Comparison of ENCODE assay signal across 30 mouse cellular contexts in genomic region chr2:55469141-55469540, GRCm38 (mm10). TPM values are rescaled to one million over a fixed set of nuclear protein-coding genes. Genes with fewer than 3 reads are reported as not detected.
DNase-seq lines count a peak whose midpoint lies in the region; ATAC-seq and TF ChIP-seq lines count a peak whose summit lies in the region.
"Had no signal": no experiment of that assay in that cellular context is flagged by ENCODE, and none has a peak within 500 bp of the region (broad histone marks: within the 10 kb centered on the region; RNA-seq: fewer than 3 reads in every experiment).

No protein-coding gene starts in this region.

- H3K9me3 ChIP-seq in forebrain, embryonic 14.5 days (replicated peaks; ENCODE audit: control insufficient read depth, low read length), result no peaks in the 10 kb centered on the region
- no peaks in the 10 kb centered on the region for H3K9me3 ChIP-seq in forebrain, embryonic 11.5 days (ENCODE audit: control insufficient read depth, low read length)
- H3K9me3 ChIP-seq in hindbrain, postnatal 0 days (ENCODE audit: low read length), result no peaks in the 10 kb centered on the region
- no peaks in the 10 kb centered on the region for H3K9me3 ChIP-seq in hindbrain, embryonic 16.5 days (ENCODE audit: control insufficient read depth, low read length)
- no peaks in the 10 kb centered on the region for H3K9me3 ChIP-seq in midbrain, embryonic 14.5 days (ENCODE audit: control insufficient read depth, low read length)
- H3K9me3 ChIP-seq in midbrain, embryonic 13.5 days, result no peaks in the 10 kb centered on the region
- H3K9me3 ChIP-seq: embryonic facial prominence, embryonic 12.5 days; heart, embryonic 10.5 days; heart, embryonic 15.5 days; limb, embryonic 12.5 days; liver, embryonic 15.5 days; lung, embryonic 15.5 days; midbrain, embryonic 12.5 days; neural tube, embryonic 12.5 days had no signal

- peak; percentile 74; the same call in 1 of the 2 replicates for ATAC-seq in forebrain, embryonic 14.5 days
- no peak for ATAC-seq in forebrain, embryonic 11.5 days (replicated peaks; ENCODE audit: low FRiP score)
- peak; percentile 49; the same call in 1 of the 2 replicates for ATAC-seq in hindbrain, postnatal 0 days
- no peak for ATAC-seq in hindbrain, embryonic 16.5 days
- ATAC-seq in midbrain, embryonic 14.5 days (ENCODE audit: low FRiP score, low TSS enrichment), result no peak
- ATAC-seq in midbrain, embryonic 13.5 days, result no peak
- ATAC-seq: CD4-positive, CD25-positive, alpha-beta regulatory T cell, adult 4 months; inflammation-experienced regulatory T-cells, adult 6 months had no signal

- H3K4me1 ChIP-seq in forebrain, embryonic 14.5 days (ENCODE audit: control insufficient read depth, insufficient read depth, low read length), result no peaks in the 10 kb centered on the region
- no peaks in the 10 kb centered on the region for H3K4me1 ChIP-seq in forebrain, embryonic 11.5 days (replicated peaks; ENCODE audit: control insufficient read depth, insufficient read depth, low read length)
- no peaks in the 10 kb centered on the region for H3K4me1 ChIP-seq in hindbrain, postnatal 0 days (ENCODE audit: insufficient read depth, low read length)
- no peaks in the 10 kb centered on the region for H3K4me1 ChIP-seq in hindbrain, embryonic 16.5 days (ENCODE audit: control insufficient read depth, insufficient read depth, low read depth, low read length)
- H3K4me1 ChIP-seq in midbrain, embryonic 14.5 days (ENCODE audit: control insufficient read depth, insufficient read depth, low read length), result no peaks in the 10 kb centered on the region
- no peaks in the 10 kb centered on the region for H3K4me1 ChIP-seq in midbrain, embryonic 13.5 days (replicated peaks)
- H3K4me1 ChIP-seq: embryonic facial prominence, embryonic 12.5 days; heart, embryonic 10.5 days; heart, embryonic 15.5 days; limb, embryonic 12.5 days; liver, embryonic 15.5 days; lung, embryonic 15.5 days; midbrain, embryonic 12.5 days; neural tube, embryonic 12.5 days had no signal

- no peak overlapping the region for H3K4me2 ChIP-seq in forebrain, embryonic 14.5 days (ENCODE audit: low read length)
- no peak overlapping the region for H3K4me2 ChIP-seq in forebrain, embryonic 11.5 days (ENCODE audit: low read depth, low read length, severe bottlenecking)
- no peak overlapping the region for H3K4me2 ChIP-seq in hindbrain, postnatal 0 days (ENCODE audit: low read depth, low read length)
- H3K4me2 ChIP-seq in hindbrain, embryonic 16.5 days (ENCODE audit: low read length), result no peak overlapping the region
- no peak overlapping the region for H3K4me2 ChIP-seq in midbrain, embryonic 14.5 days (ENCODE audit: low read length)
- H3K4me2 ChIP-seq in midbrain, embryonic 13.5 days (replicated peaks), result no peak overlapping the region
- H3K4me2 ChIP-seq: embryonic facial prominence, embryonic 12.5 days; heart, embryonic 15.5 days; limb, embryonic 12.5 days; liver, embryonic 15.5 days; lung, embryonic 15.5 days; midbrain, embryonic 12.5 days; neural tube, embryonic 12.5 days had no signal

- TF ChIP-seq CTCF in hindbrain, postnatal 0 days (IDR thresholded peaks at IDR 0.05; ENCODE audit: low read depth), result no peak

- no peaks in the 10 kb centered on the region for H3K27me3 ChIP-seq in forebrain, embryonic 14.5 days (replicated peaks; ENCODE audit: control insufficient read depth, insufficient read depth, low read length)
- no peaks in the 10 kb centered on the region for H3K27me3 ChIP-seq in forebrain, embryonic 11.5 days (ENCODE audit: control insufficient read depth, insufficient read depth, low read length)
- no peaks in the 10 kb centered on the region for H3K27me3 ChIP-seq in hindbrain, postnatal 0 days (ENCODE audit: insufficient read depth, low read length)
- no peaks in the 10 kb centered on the region for H3K27me3 ChIP-seq in hindbrain, embryonic 16.5 days (replicated peaks; ENCODE audit: control insufficient read depth, insufficient read depth, low read length)
- H3K27me3 ChIP-seq in midbrain, embryonic 14.5 days (ENCODE audit: control insufficient read depth, insufficient read depth, low read length), result no peaks in the 10 kb centered on the region
- H3K27me3 ChIP-seq in midbrain, embryonic 13.5 days, result no peaks in the 10 kb centered on the region
- H3K27me3 ChIP-seq: embryonic facial prominence, embryonic 12.5 days; heart, embryonic 15.5 days; limb, embryonic 12.5 days; liver, embryonic 15.5 days; lung, embryonic 15.5 days; midbrain, embryonic 12.5 days; neural tube, embryonic 12.5 days had no signal

- no peak overlapping the region for H3K4me3 ChIP-seq in forebrain, embryonic 14.5 days (ENCODE audit: low read depth, low read length)
- H3K4me3 ChIP-seq in forebrain, embryonic 11.5 days (ENCODE audit: low read depth, low read length), result no peak overlapping the region
- H3K4me3 ChIP-seq in hindbrain, postnatal 0 days (ENCODE audit: low read length), result no peak overlapping the region
- no peak overlapping the region for H3K4me3 ChIP-seq in hindbrain, embryonic 16.5 days (ENCODE audit: low read length)
- H3K4me3 ChIP-seq in midbrain, embryonic 14.5 days (replicated peaks; ENCODE audit: low read depth, low read length), result no peak overlapping the region
- H3K4me3 ChIP-seq in midbrain, embryonic 13.5 days (replicated peaks), result no peak overlapping the region
- H3K4me3 ChIP-seq: embryonic facial prominence, embryonic 12.5 days; heart, embryonic 10.5 days; heart, embryonic 15.5 days; limb, embryonic 12.5 days; liver, embryonic 15.5 days; lung, embryonic 15.5 days; midbrain, embryonic 12.5 days; myocyte; neural tube, embryonic 12.5 days had no signal

- DNase-seq in forebrain, embryonic 14.5 days (ENCODE audit: low spot score), result peak; percentile 61
- no peak for DNase-seq in forebrain, embryonic 11.5 days (ENCODE audit: low spot score)
- DNase-seq in hindbrain, postnatal 0 days (ENCODE audit: low spot score), result peak; percentile 56
- peak; percentile 21 for DNase-seq in midbrain, embryonic 14.5 days
- peak; percentile 62 for DNase-seq in retina, embryonic 14.5 days (ENCODE audit: low spot score)
- DNase-seq in left cerebral cortex, adult 8-10 months (ENCODE audit: low spot score in 2 of 2), result no peak
- DNase-seq: adrenal gland, postnatal 25 days; cerebellum, postnatal 25 days; gastrocnemius, postnatal 25 days; heart, adult 11 months; kidney, adult 11 months; kidney, postnatal 14 days; lung, postnatal 36 days; thymus, postnatal 4 days had no signal

- no peak overlapping the region for H3K27ac ChIP-seq in forebrain, embryonic 14.5 days (ENCODE audit: low read depth, low read length)
- H3K27ac ChIP-seq in forebrain, embryonic 11.5 days (ENCODE audit: low read depth, low read length), result no peak overlapping the region
- no peak overlapping the region for H3K27ac ChIP-seq in hindbrain, postnatal 0 days
- H3K27ac ChIP-seq in hindbrain, embryonic 16.5 days (ENCODE audit: low read depth, low read length), result no peak overlapping the region
- H3K27ac ChIP-seq in midbrain, embryonic 14.5 days (replicated peaks; ENCODE audit: low read depth, low read length), result no peak overlapping the region
- H3K27ac ChIP-seq in midbrain, embryonic 13.5 days, result no peak overlapping the region
- H3K27ac ChIP-seq: embryonic facial prominence, embryonic 12.5 days; heart, embryonic 10.5 days; heart, embryonic 15.5 days; limb, embryonic 12.5 days; liver, embryonic 15.5 days; lung, embryonic 15.5 days; midbrain, embryonic 12.5 days; neural tube, embryonic 12.5 days had no signal

- no peak overlapping the region for H3K9ac ChIP-seq in forebrain, embryonic 14.5 days (ENCODE audit: low read length)
- H3K9ac ChIP-seq in forebrain, embryonic 11.5 days (ENCODE audit: low read length), result no peak overlapping the region
- H3K9ac ChIP-seq in hindbrain, postnatal 0 days (replicated peaks; ENCODE audit: low read length), result no peak overlapping the region
- H3K9ac ChIP-seq in hindbrain, embryonic 16.5 days (ENCODE audit: low read depth, low read length), result no peak overlapping the region
- H3K9ac ChIP-seq in midbrain, embryonic 14.5 days (replicated peaks; ENCODE audit: low read length), result no peak overlapping the region
- no peak overlapping the region for H3K9ac ChIP-seq in midbrain, embryonic 13.5 days (replicated peaks)
- H3K9ac ChIP-seq: embryonic facial prominence, embryonic 12.5 days; heart, embryonic 15.5 days; limb, embryonic 12.5 days; liver, embryonic 15.5 days; lung, embryonic 15.5 days; midbrain, embryonic 12.5 days; neural tube, embryonic 12.5 days had no signal

- H3K36me3 ChIP-seq in forebrain, embryonic 14.5 days (ENCODE audit: control insufficient read depth, insufficient read depth, low read length), result no peaks in the 10 kb centered on the region
- H3K36me3 ChIP-seq in forebrain, embryonic 11.5 days (ENCODE audit: control insufficient read depth, insufficient read depth, low read length), result no peaks in the 10 kb centered on the region
- H3K36me3 ChIP-seq in hindbrain, postnatal 0 days (ENCODE audit: insufficient read depth, low read length), result no peaks in the 10 kb centered on the region
- no peaks in the 10 kb centered on the region for H3K36me3 ChIP-seq in hindbrain, embryonic 16.5 days (ENCODE audit: control insufficient read depth, insufficient read depth, low read length)
- no peaks in the 10 kb centered on the region for H3K36me3 ChIP-seq in midbrain, embryonic 14.5 days (ENCODE audit: control insufficient read depth, insufficient read depth, low read length)
- no peaks in the 10 kb centered on the region for H3K36me3 ChIP-seq in midbrain, embryonic 13.5 days
- H3K36me3 ChIP-seq: embryonic facial prominence, embryonic 12.5 days; heart, embryonic 10.5 days; heart, embryonic 15.5 days; limb, embryonic 12.5 days; liver, embryonic 15.5 days; lung, embryonic 15.5 days; midbrain, embryonic 12.5 days; neural tube, embryonic 12.5 days had no signal

- WGBS in forebrain, embryonic 14.5 days, result 14% methylated on average over 2 of the region's 2 CpGs
- 39% methylated on average over 2 of the region's 2 CpGs for WGBS in forebrain, embryonic 11.5 days
- WGBS in hindbrain, postnatal 0 days, result 27% methylated on average over 2 of the region's 2 CpGs
- WGBS in hindbrain, embryonic 16.5 days, result 47% methylated on average over 2 of the region's 2 CpGs
- 51% methylated on average over 2 of the region's 2 CpGs for whole genome bisulfite sequencing in midbrain, embryonic 14.5 days
- WGBS in midbrain, embryonic 13.5 days, result 45% methylated on average over 2 of the region's 2 CpGs

RNA-seq across cellular contexts. Expression of gene Kcnj3, which starts 33.4 kb away (rescaled TPM):
- polyA plus RNA-seq in forebrain, embryonic 14.5 days (2014; fragmentation: Nextera tagmentation; extraction: Ambion mirVana), result 4.5 and 6.2 TPM in 2 replicates
- polyA plus RNA-seq in forebrain, embryonic 11.5 days (2014; fragmentation: Nextera tagmentation; extraction: Ambion mirVana), result 0.15 and 0.60 TPM in 2 replicates
- 31.5 and 34.6 TPM in 2 replicates for total RNA-seq in hindbrain, postnatal 0 days (2014; rRNA removed)
- polyA plus RNA-seq in hindbrain, postnatal 0 days (2015; fragmentation: Nextera tagmentation; extraction: Ambion mirVana), result 6.1 and 6.4 TPM in 2 replicates
- polyA plus RNA-seq in hindbrain, embryonic 16.5 days (2015; fragmentation: Nextera tagmentation; extraction: Ambion mirVana), result 6.4 and 6.8 TPM in 2 replicates
- 7.1 and 7.5 TPM in 2 replicates for polyA plus RNA-seq in midbrain, embryonic 14.5 days (2014; fragmentation: Nextera tagmentation; extraction: Ambion mirVana)
- 2.4 and 2.7 TPM in 2 replicates for polyA plus RNA-seq in midbrain, embryonic 13.5 days (2015; fragmentation: Nextera tagmentation; extraction: Ambion mirVana)
- 100 to 1,000 TPM in 2 of 4 experiments, 10 to 100 TPM in 2; 89.0 to 123 (median 102) TPM for total RNA-seq in left cerebral cortex, adult 8-10 months (2022)
- total RNA-seq: liver, adult 2 months; megakaryocyte, adult 5-6 weeks had no signal
- polyA plus RNA-seq: CD4-positive, CD25-positive, alpha-beta regulatory T cell, adult 4 months; inflammation-experienced regulatory T-cells, adult 6 months; kidney, embryonic 14.5 days; liver, adult 2 months; liver, embryonic 15.5 days; myocyte had no signal

Comparison
In these comparisons a context has a peak if more than half of its experiments do, and no peak if none do; other contexts are left out.
1. ATAC-seq: peak in forebrain, embryonic 14.5 days (single experiment) and hindbrain, postnatal 0 days (single experiment); none in forebrain, embryonic 11.5 days (single experiment), hindbrain, embryonic 16.5 days (single experiment), midbrain, embryonic 14.5 days (single experiment) and midbrain, embryonic 13.5 days (single experiment).
2. DNase-seq: peak in forebrain, embryonic 14.5 days (single experiment), hindbrain, postnatal 0 days (single experiment), midbrain, embryonic 14.5 days (single experiment) and retina, embryonic 14.5 days (single experiment); none in forebrain, embryonic 11.5 days (single experiment) and left cerebral cortex, adult 8-10 months (0 of 2).